15 mouse cellular contexts compared by ENCODE assay signal in the genomic region with DNA sequence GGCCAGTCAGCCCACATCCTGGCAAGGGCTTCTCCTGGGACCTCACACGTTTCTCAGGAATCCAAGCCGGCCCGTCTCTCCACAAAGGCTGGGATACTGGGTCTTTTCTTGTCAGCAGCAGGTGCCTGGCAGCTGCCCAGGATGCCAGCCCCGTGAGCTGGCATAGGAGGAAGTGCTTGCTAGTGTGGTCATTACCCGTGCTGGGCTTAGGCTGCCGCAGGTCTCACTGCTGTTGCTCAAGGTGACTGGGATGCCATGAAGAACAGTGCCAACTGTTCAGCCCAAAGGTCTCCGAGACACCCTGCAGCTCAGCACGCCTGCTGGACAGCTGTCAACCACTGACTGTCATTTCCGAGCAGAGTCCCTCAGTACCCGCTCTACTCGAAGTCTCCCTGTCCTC. TPM values are rescaled to one million over a fixed set of nuclear protein-coding genes. Genes with fewer than 3 reads are reported as not detected.
A peak's percentile ranks its signal among the peaks of the same experiment; 100 is the strongest.
DNase-seq lines count a peak whose midpoint lies in the region; ATAC-seq and TF ChIP-seq lines count a peak whose summit lies in the region.
"Had no signal": no experiment of that assay in that cellular context is flagged by ENCODE, and none has a peak within 500 bp of the region (broad histone marks: within the 10 kb centered on the region; RNA-seq: fewer than 3 reads in every experiment).

No protein-coding gene starts in this region.

- H3K9me3 ChIP-seq in kidney, embryonic 15.5 days (replicated peaks), result no peaks in the 10 kb centered on the region
- H3K9me3 ChIP-seq in heart, postnatal 0 days (replicated peaks; ENCODE audit: control insufficient read depth, low read length), result no peaks in the 10 kb centered on the region
- H3K9me3 ChIP-seq: embryonic facial prominence, embryonic 10.5 days; midbrain, embryonic 13.5 days; neural tube, embryonic 13.5 days had no signal

- intact Hi-C loops in gastrocnemius, postnatal 36 days (cut with DNase I), result no loop called here

- H3K4me3 ChIP-seq in kidney, embryonic 15.5 days (replicated peaks), result no peak overlapping the region
- no peak overlapping the region for H3K4me3 ChIP-seq in heart, postnatal 0 days (ENCODE audit: low read depth, low read length)
- H3K4me3 ChIP-seq: embryonic facial prominence, embryonic 10.5 days; midbrain, embryonic 13.5 days; neural tube, embryonic 13.5 days had no signal

- H3K9ac ChIP-seq in kidney, embryonic 15.5 days, result no peak overlapping the region
- no peak overlapping the region for H3K9ac ChIP-seq in heart, postnatal 0 days (replicated peaks; ENCODE audit: low read depth, low read length)
- H3K9ac ChIP-seq: midbrain, embryonic 13.5 days had no signal

- H3K27me3 ChIP-seq in kidney, embryonic 15.5 days, result no peaks in the 10 kb centered on the region
- H3K27me3 ChIP-seq in heart, postnatal 0 days (ENCODE audit: control insufficient read depth, insufficient read depth, low read length), result no peaks in the 10 kb centered on the region
- H3K27me3 ChIP-seq: neural tube, embryonic 13.5 days had no signal

- no peak for ATAC-seq in kidney, embryonic 15.5 days (replicated peaks; ENCODE audit: low FRiP score)
- no peak for ATAC-seq in heart, postnatal 0 days (ENCODE audit: insufficient read depth, low read depth)
- ATAC-seq in megakaryocyte progenitor cell, adult 5-6 weeks (replicated peaks; ENCODE audit: poor library complexity), result no peak
- ATAC-seq: midbrain, embryonic 13.5 days had no signal

- TF ChIP-seq CTCF in heart, postnatal 0 days (IDR thresholded peaks at IDR 0.05; ENCODE audit: low read depth), result no peak

- peak; percentile 18 for DNase-seq in gastrocnemius, adult 18-20 months (ENCODE audit: low spot score)
- DNase-seq in gastrocnemius, postnatal 36 days, result no peak
- peak; percentile 41 for DNase-seq in kidney, adult 18-20 months
- DNase-seq in Muller cell, postnatal 12 days (ENCODE audit: inconsistent ontology term), result peak; percentile 93
- DNase-seq in heart, postnatal 0 days (ENCODE audit: low spot score), result no peak
- DNase-seq in embryo, embryonic 10.5 days (ENCODE audit: low spot score), result no peak
- DNase-seq: adrenal gland, adult 8-10 months; layer of hippocampus, adult 9-11 months; lung, postnatal 36 days; retina, postnatal 1 day had no signal

- no peak overlapping the region for H3K27ac ChIP-seq in kidney, embryonic 15.5 days
- peak overlapping the region; percentile 83 for H3K27ac ChIP-seq in heart, postnatal 0 days (ENCODE audit: low read depth)
- H3K27ac ChIP-seq: embryonic facial prominence, embryonic 10.5 days; midbrain, embryonic 13.5 days; neural tube, embryonic 13.5 days had no signal

- no peak overlapping the region for H3K4me2 ChIP-seq in kidney, embryonic 15.5 days
- no peak overlapping the region for H3K4me2 ChIP-seq in heart, postnatal 0 days (ENCODE audit: low read depth, low read length)
- H3K4me2 ChIP-seq: midbrain, embryonic 13.5 days; neural tube, embryonic 13.5 days had no signal

- no peak for TF ChIP-seq EP300 in heart, postnatal 0 days (IDR thresholded peaks at IDR 0.05; ENCODE audit: low read depth)

- peaks cover 23% of the 10 kb centered on the region for H3K4me1 ChIP-seq in kidney, embryonic 15.5 days
- peaks cover 40% of the 10 kb centered on the region for H3K4me1 ChIP-seq in heart, postnatal 0 days (ENCODE audit: control insufficient read depth, insufficient read depth)

- H3K36me3 ChIP-seq in kidney, embryonic 15.5 days, result no peaks in the 10 kb centered on the region
- H3K36me3 ChIP-seq in heart, postnatal 0 days (replicated peaks; ENCODE audit: control insufficient read depth, insufficient read depth, low read length), result no peaks in the 10 kb centered on the region
- H3K36me3 ChIP-seq: embryonic facial prominence, embryonic 10.5 days; midbrain, embryonic 13.5 days; neural tube, embryonic 13.5 days had no signal

- 76% methylated on average over 11 of the region's 11 CpGs for WGBS in kidney, embryonic 15.5 days
- 47% methylated on average over 11 of the region's 11 CpGs for WGBS in heart, postnatal 0 days

RNA-seq across cellular contexts. Expression of a gene that starts 33.6 kb away (rescaled TPM):
- 1 to 10 TPM; 1.6 TPM for total RNA-seq in gastrocnemius, adult 18-20 months (2021)
- 1 to 10 TPM; 1.2 to 1.4 TPM for total RNA-seq in gastrocnemius, postnatal 36 days (2021)
- 24.1 and 25.3 TPM in 2 replicates for polyA plus RNA-seq in kidney, embryonic 15.5 days (2015; fragmentation: Nextera tagmentation; extraction: Ambion mirVana)
- 1.4 and 3.0 TPM in 2 replicates for total RNA-seq in heart, postnatal 0 days (2014; rRNA removed; ENCODE audit: low replicate concordance)
- polyA plus RNA-seq in heart, postnatal 0 days (2015; fragmentation: Nextera tagmentation; extraction: Ambion mirVana), result 4.2 and 4.8 TPM in 2 replicates
- 8.7 and 10.2 TPM in 2 replicates for total RNA-seq in megakaryocyte progenitor cell, adult 5-6 weeks (2015)
- total RNA-seq in megakaryocyte progenitor cell, adult 5-6 weeks (2017), result 5.1 and 5.2 TPM in 2 replicates

Comparison
In these comparisons a context has a peak if more than half of its experiments do, and no peak if none do; other contexts are left out.
1. DNase-seq: peak in gastrocnemius, adult 18-20 months (single experiment), kidney, adult 18-20 months (single experiment) and Muller cell, postnatal 12 days (single experiment); none in gastrocnemius, postnatal 36 days (0 of 2), heart, postnatal 0 days (single experiment) and embryo, embryonic 10.5 days (single experiment).